Mouse (Mus musculus) kidney, postnatal 0 days (tissue): ENCODE measurements at regions not wholly inside any gene's neighbourhood (a gene's known extent, or its start where the extent isn't known, plus 50 kb on each side); places are given as distances from the start of the nearest gene placed in this dataset.

Experiments
- ATAC-seq: fragments of 200-750 bp; cut with Nextera tagmentation; replicated peaks from 2 replicates; pipeline ENCODE4 v1.8.0; 2017; ENCODE audit warnings: low read depth, moderate number of reproducible peaks, moderate TSS enrichment, moderate library complexity; ENCODE audit not compliant: low FRiP score
- DNase-seq: peaks from one replicate; pipeline ENCODE4 v3.0.0-alpha.2; 2016; ENCODE audit warnings: low spot score
- H3K27ac ChIP-seq: fragments of 300-500 bp; sonication (generic); 2 replicates; pipeline ENCODE4 v1.5.1; 2014; ENCODE audit warnings: mild to moderate bottlenecking
- H3K27me3 ChIP-seq: fragments of 300-500 bp; sonication (generic); 2 replicates; pipeline ENCODE4 v1.6.1; 2014; ENCODE audit warnings: low read length, mixed read lengths; ENCODE audit not compliant: insufficient read depth
- H3K36me3 ChIP-seq: fragments of 300-500 bp; sonication (generic); 2 replicates; pipeline ENCODE4 v1.6.1; 2014; ENCODE audit warnings: low read length, mixed read lengths; ENCODE audit not compliant: insufficient read depth
- H3K4me1 ChIP-seq: fragments of 300-500 bp; sonication (generic); replicated peaks from 2 replicates; pipeline ENCODE4 v1.6.1; 2014; ENCODE audit warnings: antibody characterized with exemption, low read length, mixed read lengths; ENCODE audit not compliant: insufficient read depth
- H3K4me2 ChIP-seq: fragments of 300-500 bp; sonication (generic); 2 replicates; pipeline ENCODE4 v1.6.1; 2014; ENCODE audit warnings: mild to moderate bottlenecking, low read length, moderate library complexity, mixed read lengths
- H3K4me3 ChIP-seq: fragments of 300-500 bp; sonication (generic); replicated peaks from 2 replicates; pipeline ENCODE4 v1.5.1; 2014; ENCODE audit warnings: low read depth, low read length
- H3K9ac ChIP-seq: fragments of 300-500 bp; sonication (generic); 2 replicates; pipeline ENCODE4 v1.6.1; 2014; ENCODE audit warnings: low read depth, low read length
- H3K9me3 ChIP-seq: fragments of 300-500 bp; sonication (generic); replicated peaks from 2 replicates; pipeline ENCODE4 v1.6.1; 2016; ENCODE audit warnings: low read length, inconsistent platforms, mixed read lengths
- CTCF ChIP-seq: IDR thresholded peaks from 2 replicates; pipeline ENCODE4 v1.5.1; 2016; ENCODE audit warnings: antibody characterized with exemption, low read depth, mild to moderate bottlenecking, moderate library complexity
- WGBS: fragments of 180-500 bp; shearing (Covaris S2); extraction: QIAGEN DNeasy Blood & Tissue Kit; methylation state at CpG from one replicate; pipeline ENCODE4 v1.1.7; 2014; 5-methylcytosine and 5-hydroxymethylcytosine counted together

- TF ChIP-seq CTCF: no peak
- Histone ChIP-seq H3K4me2 (no peak overlapping the region), H3K9ac (no peak overlapping the region)
Measured at GRCm38 (mm10) chr1:184271254-184271653, 237.2 kb upstream of the 1700056E22Rik start.

GRCm38 (mm10) chr1:184266051-184266450 lies 231.9 kb upstream of the 1700056E22Rik start:
- H3K4me1 ChIP-seq: no peaks in the 10 kb centered on the region
- H3K4me2 ChIP-seq: peak overlapping the region; percentile 23; the same call in 1 of the 2 replicates
- no peaks in the 10 kb centered on the region for H3K9me3 ChIP-seq
- H3K36me3 ChIP-seq: no peaks in the 10 kb centered on the region
- no peak overlapping the region for H3K9ac ChIP-seq
- DNase-seq (peak; percentile 91), ATAC-seq (peak; percentile 63; the same call in 1 of the 2 replicates)
- 9% methylated on average over 8 of the region's 8 CpGs for WGBS
- peak; percentile 98 for TF ChIP-seq CTCF
- no peak overlapping the region for H3K4me3 ChIP-seq
- H3K27ac ChIP-seq: no peak overlapping the region
- peaks cover 8% of the 10 kb centered on the region; the same call in 1 of the 2 replicates for H3K27me3 ChIP-seq

More at GRCm38 (mm10) chr1:184271254-184271653, 237.2 kb upstream of the 1700056E22Rik start:
- DNase-seq (no peak), ATAC-seq (no peak)
- peaks cover 8% of the 10 kb centered on the region; the same call in 1 of the 2 replicates for H3K27me3 ChIP-seq
- H3K36me3 ChIP-seq: no peaks in the 10 kb centered on the region
- no peak overlapping the region for H3K4me3 ChIP-seq
- WGBS: 78% methylated on average over 8 of the region's 8 CpGs
- H3K4me1 ChIP-seq: no peaks in the 10 kb centered on the region
- no peaks in the 10 kb centered on the region for H3K9me3 ChIP-seq
- H3K27ac ChIP-seq: no peak overlapping the region

- Histone ChIP-seq H3K27me3 (peaks cover 8% of the 10 kb centered on the region; the same call in 1 of the 2 replicates), H3K4me1 (no peaks in the 10 kb centered on the region), H3K36me3 (no peaks in the 10 kb centered on the region), H3K4me2 (no peak overlapping the region), H3K9ac (no peak overlapping the region), H3K27ac (no peak overlapping the region), H3K9me3 (peaks cover 4% of the 10 kb centered on the region; the same call in 1 of the 2 replicates), H3K4me3 (no peak overlapping the region)
- ATAC-seq (no peak), DNase-seq (no peak)
- peak; percentile 43 for TF ChIP-seq CTCF
- WGBS: 76% methylated on average over 2 of the region's 2 CpGs
Measured at GRCm38 (mm10) chr1:184262975-184263374, 228.9 kb upstream of the 1700056E22Rik start.

- Histone ChIP-seq H3K9me3 (peaks cover 4% of the 10 kb centered on the region; the same call in 1 of the 2 replicates), H3K27ac (no peak overlapping the region), H3K9ac (no peak overlapping the region), H3K4me2 (no peak overlapping the region), H3K36me3 (no peaks in the 10 kb centered on the region), H3K4me1 (no peaks in the 10 kb centered on the region), H3K4me3 (no peak overlapping the region), H3K27me3 (peaks cover 1% of the 10 kb centered on the region; the same call in 1 of the 2 replicates)
- no peak for TF ChIP-seq CTCF
- WGBS: 84% methylated on average over 6 of the region's 6 CpGs
- no peak for DNase-seq
- no peak for ATAC-seq
Measured at GRCm38 (mm10) chr1:184261385-184261727, 227.3 kb upstream of the 1700056E22Rik start.

DNA sequence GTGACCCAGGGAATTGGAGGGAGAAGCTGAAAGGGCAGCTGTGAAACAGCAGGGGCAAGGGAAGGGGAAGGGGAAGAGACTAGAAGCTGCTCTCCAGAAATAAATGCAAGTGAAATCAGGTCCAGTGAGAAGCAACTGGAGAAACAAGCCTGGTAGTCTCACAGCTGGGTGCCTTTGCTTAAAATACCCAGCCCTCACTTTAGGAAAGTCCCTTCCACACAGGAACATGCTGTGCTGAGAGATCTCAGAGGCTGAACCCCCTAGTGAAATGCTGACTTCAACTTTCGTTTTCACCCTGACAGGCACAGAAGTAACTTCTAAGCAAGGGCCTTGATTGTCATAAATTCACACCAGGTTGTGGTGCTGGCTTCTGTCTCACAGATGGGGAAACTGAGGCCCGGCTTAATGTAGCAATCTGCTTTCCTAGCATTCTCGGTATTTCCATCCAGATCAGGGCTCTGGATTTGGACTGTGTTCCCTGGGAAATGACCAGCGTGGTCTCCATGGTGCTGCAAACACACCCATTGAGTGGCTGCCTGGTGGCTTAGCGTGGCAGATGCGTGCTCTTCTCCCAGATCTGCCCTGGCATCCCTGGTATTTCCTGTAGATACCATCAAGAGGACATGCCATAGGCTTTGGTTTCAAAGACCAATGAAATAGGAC lies 226.8 kb upstream of the 1700056E22Rik start:
- ATAC-seq: no peak
- H3K4me2 ChIP-seq: no peak overlapping the region
- H3K36me3 ChIP-seq: no peaks in the 10 kb centered on the region
- TF ChIP-seq CTCF: no peak
- no peak overlapping the region for H3K4me3 ChIP-seq
- peaks cover 4% of the 10 kb centered on the region; the same call in 1 of the 2 replicates for H3K9me3 ChIP-seq
- H3K4me1 ChIP-seq: no peaks in the 10 kb centered on the region
- no peak for DNase-seq
- H3K9ac ChIP-seq: no peak overlapping the region
- H3K27me3 ChIP-seq: no peaks in the 10 kb centered on the region
- H3K27ac ChIP-seq: no peak overlapping the region
- WGBS: 77% methylated on average over 6 of the region's 6 CpGs

DNA sequence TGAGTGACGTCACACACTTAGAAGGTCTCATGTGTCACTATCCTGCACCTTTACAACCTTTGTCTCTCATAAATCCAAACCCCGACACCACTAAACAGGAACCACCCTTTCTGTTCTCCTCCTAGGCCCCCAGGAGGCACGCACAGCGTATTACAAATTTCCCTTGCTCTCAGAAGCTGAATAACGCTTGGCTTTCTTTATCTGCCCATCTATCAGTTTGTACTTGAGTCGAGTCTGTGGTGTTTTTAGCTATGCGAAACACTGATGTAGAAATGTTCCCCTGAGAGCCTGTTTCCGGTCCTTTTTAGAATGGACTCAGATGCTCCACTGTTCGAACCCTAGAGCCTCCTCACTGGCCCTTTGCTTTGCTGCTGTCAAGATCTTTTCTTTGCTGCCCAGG lies 225.8 kb upstream of the 1700056E22Rik start:
- ATAC-seq: no peak
- Histone ChIP-seq H3K9me3 (peaks cover 4% of the 10 kb centered on the region; the same call in 1 of the 2 replicates), H3K4me2 (no peak overlapping the region), H3K27ac (no peak overlapping the region), H3K4me1 (no peaks in the 10 kb centered on the region), H3K27me3 (no peaks in the 10 kb centered on the region), H3K4me3 (no peak overlapping the region), H3K36me3 (no peaks in the 10 kb centered on the region), H3K9ac (no peak overlapping the region)
- 79% methylated on average over 9 of the region's 9 CpGs for WGBS
- no peak for TF ChIP-seq CTCF
- no peak for DNase-seq
